Mouse (Mus musculus): Measurements from ENCODE around the gene Elf4.

The Elf4 gene

GRCm38 (mm10) chrX:48462754-48463507 lies at the start of gene Elf4:
Elf4 (minus strand) TSS chrX:48463132.
- peak; percentile 3 for DNase-seq (ENCODE audit: low spot score)

- no peak for DNase-seq (ENCODE audit: low spot score)
Measured at GRCm38 (mm10) chrX:48493763-48494162, 30.8 kb upstream of the Elf4 start.

- no peak for DNase-seq (ENCODE audit: low spot score)
Measured at GRCm38 (mm10) chrX:48481687-48482086, 18.8 kb upstream of the Elf4 start.

GRCm38 (mm10) chrX:48481095-48481494 lies 18.2 kb upstream of the Elf4 start:
- no peak for DNase-seq (ENCODE audit: low spot score)

- DNase-seq (ENCODE audit: low spot score): no peak
Measured at GRCm38 (mm10) chrX:48467355-48467946, 4.5 kb upstream of the Elf4 start.

GRCm38 (mm10) chrX:48466174-48466573 lies 3.2 kb upstream of the Elf4 start:
- no peak for DNase-seq (ENCODE audit: low spot score)

GRCm38 (mm10) chrX:48464436-48464835 lies 1.5 kb upstream of the Elf4 start:
- no peak for DNase-seq (ENCODE audit: low spot score)

- DNase-seq (ENCODE audit: low spot score): no peak
Measured at GRCm38 (mm10) chrX:48463636-48464035, 704 bp upstream of the Elf4 start.

GRCm38 (mm10) chrX:48462297-48462696 lies 635 bp downstream of the Elf4 start:
- no peak for DNase-seq (ENCODE audit: low spot score)

- DNase-seq (ENCODE audit: low spot score): no peak
Measured at GRCm38 (mm10) chrX:48461006-48461405, 1.9 kb downstream of the Elf4 start.

GRCm38 (mm10) chrX:48460496-48460895 lies 2.4 kb downstream of the Elf4 start:
- DNase-seq (ENCODE audit: low spot score): no peak

- DNase-seq (ENCODE audit: low spot score): no peak
Measured at GRCm38 (mm10) chrX:48456956-48457355, 6.0 kb downstream of the Elf4 start.

GRCm38 (mm10) chrX:48455018-48455417 lies 7.9 kb downstream of the Elf4 start:
- DNase-seq (ENCODE audit: low spot score): no peak

GRCm38 (mm10) chrX:48454495-48454878 lies 8.4 kb downstream of the Elf4 start:
- no peak for DNase-seq (ENCODE audit: low spot score)

- DNase-seq (ENCODE audit: low spot score): no peak
Measured at GRCm38 (mm10) chrX:48453736-48454494, 9.0 kb downstream of the Elf4 start.

- no peak for DNase-seq (ENCODE audit: low spot score)
Measured at GRCm38 (mm10) chrX:48452931-48453673, 9.8 kb downstream of the Elf4 start.

- no peak for DNase-seq (ENCODE audit: low spot score)
Measured at GRCm38 (mm10) chrX:48452231-48452890, 10.6 kb downstream of the Elf4 start.

- no peak for DNase-seq (ENCODE audit: low spot score)
Measured at GRCm38 (mm10) chrX:48449646-48450045, 13.3 kb downstream of the Elf4 start.

- no peak for DNase-seq (ENCODE audit: low spot score)
Measured at GRCm38 (mm10) chrX:48444677-48445076, 18.3 kb downstream of the Elf4 start.

GRCm38 (mm10) chrX:48441954-48442353 lies 21.0 kb downstream of the Elf4 start:
- DNase-seq (ENCODE audit: low spot score): no peak

GRCm38 (mm10) chrX:48441548-48441947 lies 21.4 kb downstream of the Elf4 start:
- DNase-seq (ENCODE audit: low spot score): no peak

GRCm38 (mm10) chrX:48439036-48439435 lies 23.9 kb downstream of the Elf4 start:
- DNase-seq (ENCODE audit: low spot score): no peak
